ENCODE assay signal across 15 mouse cellular contexts in genomic region chr3:103799507-103799906, GRCm38 (mm10). TPM values are rescaled to one million over a fixed set of nuclear protein-coding genes. Genes with fewer than 3 reads are reported as not detected.
A peak's percentile ranks its signal among the peaks of the same experiment; 100 is the strongest.
DNase-seq lines count a peak whose midpoint lies in the region; ATAC-seq and TF ChIP-seq lines count a peak whose summit lies in the region.
"Had no signal": no experiment of that assay in that cellular context is flagged by ENCODE, and none has a peak within 500 bp of the region (broad histone marks: within the 10 kb centered on the region; RNA-seq: fewer than 3 reads in every experiment).

No protein-coding gene starts in this region.

- no peaks in the 10 kb centered on the region for H3K9me3 ChIP-seq in lung, postnatal 0 days (ENCODE audit: low read length)
- no peaks in the 10 kb centered on the region for H3K9me3 ChIP-seq in liver, embryonic 13.5 days (replicated peaks)
- H3K9me3 ChIP-seq: hindbrain, embryonic 12.5 days; midbrain, embryonic 12.5 days had no signal

- peak; percentile 16; the same call in 1 of the 2 replicates for TF ChIP-seq EP300 in lung, postnatal 0 days (IDR thresholded peaks at IDR 0.05)

- H3K27me3 ChIP-seq in lung, postnatal 0 days (replicated peaks; ENCODE audit: insufficient read depth, low read length), result no peaks in the 10 kb centered on the region
- no peaks in the 10 kb centered on the region for H3K27me3 ChIP-seq in liver, embryonic 13.5 days
- H3K27me3 ChIP-seq: hindbrain, embryonic 12.5 days; midbrain, embryonic 12.5 days had no signal

- no peak for TF ChIP-seq CTCF in lung, postnatal 0 days (IDR thresholded peaks at IDR 0.05)

- ATAC-seq in lung, postnatal 0 days, result no peak
- ATAC-seq in liver, embryonic 13.5 days (ENCODE audit: low read depth), result peak; percentile 90
- ATAC-seq: CD4-positive, CD25-positive, alpha-beta regulatory T cell, adult 4 months; intestine, embryonic 16.5 days had no signal

- DNase-seq in lung, postnatal 0 days (ENCODE audit: low spot score), result no peak
- no peak for DNase-seq in lung, postnatal 25 days (ENCODE audit: low spot score)
- peak; percentile 93 for DNase-seq in c-Kit-positive CD71-positive TER-119-positive erythroid progenitor cells, embryonic 14.5 days (ENCODE audit: low spot score)
- peak; percentile 86 for DNase-seq in liver, embryonic 13.5 days
- DNase-seq in yolk sac, embryonic 10.5 days (ENCODE audit: low spot score), result peak; percentile 9
- DNase-seq in lung, postnatal 4 days, result no peak
- no peak for DNase-seq in frontal cortex, postnatal 14 days (ENCODE audit: low spot score in 2 of 2)
- DNase-seq: cerebellum, adult 8-10 months; kidney, postnatal 25 days; lung, adult 2 months; right cerebral cortex, postnatal 4 days had no signal

- WGBS in lung, postnatal 0 days, result 57% methylated on average over 2 of the region's 2 CpGs
- WGBS in liver, embryonic 13.5 days (ENCODE audit: insufficient replicate concordance), result 15% methylated on average over 2 of the region's 2 CpGs

- no peak overlapping the region for H3K4me2 ChIP-seq in lung, postnatal 0 days (replicated peaks; ENCODE audit: low read depth, low read length)
- H3K4me2 ChIP-seq in liver, embryonic 13.5 days, result peak overlapping the region; percentile 31; the same call in 1 of the 2 replicates
- H3K4me2 ChIP-seq: hindbrain, embryonic 12.5 days; midbrain, embryonic 12.5 days had no signal

- no peak overlapping the region for H3K9ac ChIP-seq in lung, postnatal 0 days (replicated peaks; ENCODE audit: low read depth)
- H3K9ac ChIP-seq in liver, embryonic 13.5 days, result no peak overlapping the region
- H3K9ac ChIP-seq: hindbrain, embryonic 12.5 days; midbrain, embryonic 12.5 days had no signal

- no peaks in the 10 kb centered on the region for H3K36me3 ChIP-seq in lung, postnatal 0 days (ENCODE audit: insufficient read depth, low read length)
- peaks cover 29% of the 10 kb centered on the region for H3K36me3 ChIP-seq in liver, embryonic 13.5 days

- H3K4me1 ChIP-seq in lung, postnatal 0 days (ENCODE audit: insufficient read depth, low read depth, low read length), result peaks cover 13% of the 10 kb centered on the region
- peaks cover 85% of the 10 kb centered on the region for H3K4me1 ChIP-seq in liver, embryonic 13.5 days (replicated peaks)
- H3K4me1 ChIP-seq: hindbrain, embryonic 12.5 days; midbrain, embryonic 12.5 days had no signal

- H3K4me3 ChIP-seq in lung, postnatal 0 days (ENCODE audit: low read depth, low read length), result no peak overlapping the region
- no peak overlapping the region for H3K4me3 ChIP-seq in liver, embryonic 13.5 days (replicated peaks)
- H3K4me3 ChIP-seq: hindbrain, embryonic 12.5 days; midbrain, embryonic 12.5 days had no signal

- no peak overlapping the region for H3K27ac ChIP-seq in lung, postnatal 0 days (ENCODE audit: low read length)
- peak overlapping the region; percentile 96 for H3K27ac ChIP-seq in liver, embryonic 13.5 days
- H3K27ac ChIP-seq: hindbrain, embryonic 12.5 days; midbrain, embryonic 12.5 days had no signal

RNA-seq across cellular contexts. Expression of gene Hipk1, which starts 8.1 kb away (rescaled TPM):
- polyA plus RNA-seq in lung, postnatal 0 days (2015; fragmentation: Nextera tagmentation; extraction: Ambion mirVana), result 13.8 and 14.1 TPM in 2 replicates
- 12.8 and 14.2 TPM in 2 replicates for polyA plus RNA-seq in liver, embryonic 13.5 days (2015; fragmentation: Nextera tagmentation; extraction: Ambion mirVana)

RNA-seq across cellular contexts. Expression of gene Dclre1b, which starts 9.7 kb away (rescaled TPM):
- 15.6 and 18.0 TPM in 2 replicates for polyA plus RNA-seq in lung, postnatal 0 days (2015; fragmentation: Nextera tagmentation; extraction: Ambion mirVana)
- 30.3 and 33.0 TPM in 2 replicates for polyA plus RNA-seq in liver, embryonic 13.5 days (2015; fragmentation: Nextera tagmentation; extraction: Ambion mirVana)

RNA-seq across cellular contexts. Expression of gene Ap4b1, which starts 9.8 kb away (rescaled TPM):
- 15.1 and 16.3 TPM in 2 replicates for polyA plus RNA-seq in lung, postnatal 0 days (2015; fragmentation: Nextera tagmentation; extraction: Ambion mirVana)
- polyA plus RNA-seq in liver, embryonic 13.5 days (2015; fragmentation: Nextera tagmentation; extraction: Ambion mirVana), result 13.2 and 15.1 TPM in 2 replicates

RNA-seq across cellular contexts. Expression of gene Gm43064, which starts 9.9 kb away (rescaled TPM):
- polyA plus RNA-seq in lung, postnatal 0 days (2015; fragmentation: Nextera tagmentation; extraction: Ambion mirVana), result 0.31 TPM in 1 of 2 replicates, not detected in the other
- polyA plus RNA-seq in liver, embryonic 13.5 days (2015; fragmentation: Nextera tagmentation; extraction: Ambion mirVana), result 0.42 and 0.67 TPM in 2 replicates
- polyA plus RNA-seq: lung, adult 2 months; midbrain, embryonic 12.5 days had no signal

RNA-seq across cellular contexts. Expression of gene Bcl2l15, which starts 32.9 kb away (rescaled TPM):
- 0.31 and 0.88 TPM in 2 replicates for polyA plus RNA-seq in lung, postnatal 0 days (2015; fragmentation: Nextera tagmentation; extraction: Ambion mirVana)
- polyA plus RNA-seq in liver, embryonic 13.5 days (2015; fragmentation: Nextera tagmentation; extraction: Ambion mirVana), result 1.9 and 2.1 TPM in 2 replicates
- polyA plus RNA-seq: hindbrain, embryonic 12.5 days; lung, adult 2 months had no signal

Comparison
In these comparisons a context has a peak if more than half of its experiments do, and no peak if none do; other contexts are left out.
1. DNase-seq: peak in c-Kit-positive CD71-positive TER-119-positive erythroid progenitor cells, embryonic 14.5 days (single experiment), liver, embryonic 13.5 days (single experiment) and yolk sac, embryonic 10.5 days (single experiment); none in lung, postnatal 0 days (single experiment), lung, postnatal 25 days (single experiment), lung, postnatal 4 days (0 of 2) and frontal cortex, postnatal 14 days (0 of 2).